Mouse (Mus musculus) myocyte (in vitro differentiated cells): Measurements from ENCODE around the gene Slc16a12.

ENCODE experiments used
- CEBPB ChIP-seq: IDR thresholded peaks from 2 replicates; pipeline ENCODE4 v1.6.1; 2011; ENCODE audit warnings: mild to moderate bottlenecking, moderate library complexity; ENCODE audit not compliant: poor library complexity, insufficient read depth, severe bottlenecking
- MAX ChIP-seq: IDR thresholded peaks from one replicate; pipeline ENCODE4 v1.6.1; 2011; ENCODE audit warnings: low read depth, mild to moderate bottlenecking, control low read depth
- MYOD1 ChIP-seq, 3 experiments: IDR thresholded peaks; one replicate each; pipeline ENCODE4 v1.6.1; 2011; ENCODE audit warnings: control low read depth in 2 of 3, low read depth in 2 of 3, mild to moderate bottlenecking in 2 of 3, moderate library complexity in 1 of 3; ENCODE audit not compliant: insufficient read length in 2 of 3, control insufficient read depth in 1 of 3
- POLR2A ChIP-seq: IDR thresholded peaks from one replicate; pipeline ENCODE4 v1.6.1; 2011; ENCODE audit warnings: low read depth, mild to moderate bottlenecking, control low read depth, moderate library complexity; ENCODE audit not compliant: insufficient read length
- TCF12 ChIP-seq: IDR thresholded peaks from one replicate; pipeline ENCODE4 v1.6.1; 2011; ENCODE audit warnings: mild to moderate bottlenecking, control low read depth; ENCODE audit not compliant: poor library complexity, insufficient read depth, severe bottlenecking
- TCF3 ChIP-seq: IDR thresholded peaks from one replicate; pipeline ENCODE4 v1.6.1; 2011; ENCODE audit warnings: low read depth, control low read depth; ENCODE audit not compliant: insufficient read length
- USF1 ChIP-seq: IDR thresholded peaks from one replicate; pipeline ENCODE4 v1.6.1; 2011; ENCODE audit warnings: low read depth, mild to moderate bottlenecking, control low read depth, moderate library complexity

DNA sequence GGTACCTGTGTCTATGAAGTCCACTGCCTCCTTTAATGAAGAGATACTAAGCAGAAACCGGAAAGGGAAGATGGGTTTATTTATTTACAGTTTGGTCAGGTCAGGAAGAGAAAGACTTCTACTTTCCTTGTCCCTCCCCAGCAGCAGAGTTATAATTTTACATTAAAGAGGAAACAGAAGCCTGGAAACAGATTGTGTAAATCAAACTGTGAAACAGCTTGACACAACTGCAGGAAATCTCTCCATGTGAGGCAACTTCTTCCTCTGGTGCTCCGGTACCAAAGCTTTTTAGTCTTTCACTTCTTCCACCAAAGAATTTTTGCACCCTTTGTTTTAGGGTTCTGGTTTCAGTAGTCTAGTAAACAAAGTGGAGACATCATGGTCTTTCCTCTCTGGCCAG is 113.6 kb downstream of the Slc16a12 start:
- no peak for TF ChIP-seq MYOD1 (IDR thresholded peaks at IDR 0.05; ENCODE audit: control insufficient read depth in 1 of 3, insufficient read length in 2 of 3, low read depth in 2 of 3)
- no peak for TF ChIP-seq POLR2A
- TF ChIP-seq MAX: no peak
- no peak for TF ChIP-seq USF1
- no peak for TF ChIP-seq CEBPB
- TF ChIP-seq TCF3: no peak
- TF ChIP-seq TCF12: no peak
